Mouse (Mus musculus) E14TG2a.4 (cell line): ENCODE measurements around the gene Mat2a.

Experiments
- CTCF ChIP-seq: conservative IDR thresholded peaks from 2 replicates; pipeline ENCODE4 v1.5.1; 2014; ENCODE audit warnings: low read length
- POU5F1 ChIP-seq: IDR thresholded peaks from 2 replicates; pipeline ENCODE4 v1.6.1; 2014; ENCODE audit warnings: low read length, borderline replicate concordance

DNA sequence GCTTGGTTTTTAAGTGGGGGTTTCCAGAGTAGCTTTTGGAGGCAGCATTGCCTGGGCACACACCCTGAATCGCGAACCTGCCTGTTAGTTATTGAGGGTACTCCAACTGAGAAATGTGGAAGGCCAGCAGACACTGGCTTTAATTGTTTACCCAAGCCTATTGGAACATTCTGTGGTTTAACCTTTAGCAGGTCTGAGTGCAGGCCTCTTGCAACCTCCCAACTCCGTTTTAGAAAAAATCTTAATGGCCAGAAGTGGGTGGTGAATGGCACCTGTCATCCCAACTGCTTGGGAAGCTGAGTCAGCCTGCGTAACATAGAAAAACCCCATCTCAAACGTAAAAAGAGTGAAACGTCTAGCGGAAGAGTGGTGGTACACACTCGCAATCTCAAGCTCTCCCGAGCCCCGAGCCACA lies 42.5 kb downstream of the Mat2a start:
- TF ChIP-seq CTCF (no peak), POU5F1 (no peak)
